Mouse (Mus musculus) ES-CJ7 (cell line): ENCODE measurements around the gene Fam178b.
A peak's percentile ranks its signal among the peaks of the same experiment; 100 is the strongest.

Experiments
- DNase-seq: peaks from one replicate; pipeline ENCODE4 v3.0.0; 2011; ENCODE audit warnings: low read depth, low spot score

Fam178b gene

DNA sequence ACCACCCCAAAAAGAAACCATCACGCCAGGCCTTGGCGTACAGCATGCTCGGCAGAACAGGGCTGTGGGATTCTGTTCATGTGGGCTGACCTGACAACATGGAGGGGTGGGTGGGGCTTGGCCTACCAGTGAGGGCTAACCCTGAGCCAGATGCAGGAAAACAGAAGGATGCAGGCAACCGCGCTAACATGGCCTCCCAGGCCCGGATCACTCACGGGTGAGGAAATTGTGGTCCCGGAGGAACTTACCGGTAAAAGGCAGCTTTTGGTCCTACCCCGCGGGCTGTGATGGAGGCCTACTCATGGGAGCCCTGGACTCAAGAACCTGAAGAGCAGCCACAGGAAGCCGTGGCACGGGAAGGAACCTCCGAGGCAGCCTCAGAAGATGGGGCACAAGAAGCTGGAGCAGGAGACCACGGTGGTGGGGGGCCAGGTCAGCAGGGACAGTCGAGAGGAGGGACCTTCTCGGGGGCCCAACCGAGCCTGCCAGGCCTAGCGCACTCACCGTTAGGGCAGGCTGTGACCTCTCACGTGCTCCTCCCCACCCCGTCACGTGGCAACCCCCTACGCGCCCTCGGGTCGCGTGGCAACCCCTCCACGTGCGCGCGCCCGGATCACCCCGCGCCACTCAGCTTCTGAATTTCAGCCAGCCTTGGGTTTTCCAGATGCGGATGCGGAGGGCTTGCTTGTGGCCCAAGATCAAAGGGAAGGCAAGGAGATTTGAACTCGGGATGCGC lies at the start of gene Fam178b:
Gene Fam178b (minus strand): TSS at position 564 of the 736 bp plus-strand sequence.
- DNase-seq, result peak; percentile 75

DNA sequence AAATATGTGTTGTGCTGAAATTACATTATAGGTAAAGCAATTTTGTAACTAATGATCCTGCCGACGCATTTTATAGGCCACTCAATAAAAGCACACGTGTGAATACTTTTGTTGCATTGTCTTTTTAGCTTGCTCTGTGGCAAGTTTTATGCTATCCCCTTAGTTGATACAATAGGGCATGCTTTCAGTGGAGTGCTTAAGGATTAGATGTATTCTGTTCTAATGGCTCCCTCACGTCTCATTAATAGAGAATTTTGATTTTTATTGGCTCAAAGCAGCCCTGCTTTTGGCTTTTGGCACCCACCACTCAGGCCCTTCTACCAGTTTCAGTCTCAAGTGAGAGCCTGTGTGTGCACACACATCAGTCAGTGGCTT lies 41.1 kb upstream of the Fam178b start:
- DNase-seq, result no peak

DNA sequence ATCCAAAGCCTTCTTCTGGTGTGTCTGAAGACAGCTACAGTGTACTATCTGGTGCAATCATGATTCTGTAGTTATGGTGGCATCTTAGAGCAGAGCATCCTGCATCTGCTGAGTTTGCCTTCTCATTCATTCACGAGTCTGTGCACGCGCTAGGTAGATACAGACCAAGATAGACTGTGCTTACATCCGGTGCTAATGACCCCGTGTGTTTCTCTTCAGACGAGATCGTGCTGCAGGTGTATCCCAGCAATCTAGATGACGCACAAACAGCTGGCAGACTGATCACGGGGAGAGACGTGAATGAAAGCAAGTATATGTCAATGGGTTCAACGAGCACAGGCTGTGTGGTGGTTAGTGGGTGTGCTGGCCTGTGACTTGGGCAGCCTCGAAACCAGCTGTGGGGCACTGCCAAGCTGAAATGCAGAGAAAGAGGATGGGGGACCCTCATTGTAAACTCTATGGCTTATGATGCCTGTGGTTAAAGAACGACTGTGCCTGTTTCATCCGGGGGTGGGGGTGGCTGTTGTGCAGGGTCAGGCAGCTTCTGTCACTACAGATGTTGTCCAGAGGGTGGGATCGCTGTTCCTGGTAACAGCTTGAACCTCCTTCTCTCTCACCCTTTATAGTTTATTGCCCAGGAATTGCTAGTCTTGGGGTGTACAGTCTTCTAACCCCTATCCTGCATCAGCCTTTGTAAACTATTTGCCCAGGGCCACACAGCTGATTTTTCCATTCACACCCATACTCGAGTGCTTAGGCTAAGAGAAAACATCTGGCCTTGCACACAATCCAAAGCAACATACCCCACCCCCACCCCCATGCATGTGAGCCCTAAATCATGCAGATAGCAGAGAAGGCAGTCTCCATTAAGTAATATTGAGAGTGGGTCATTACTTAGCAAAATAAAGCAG lies 40.4 kb upstream of the Fam178b start:
- no peak for DNase-seq

DNA sequence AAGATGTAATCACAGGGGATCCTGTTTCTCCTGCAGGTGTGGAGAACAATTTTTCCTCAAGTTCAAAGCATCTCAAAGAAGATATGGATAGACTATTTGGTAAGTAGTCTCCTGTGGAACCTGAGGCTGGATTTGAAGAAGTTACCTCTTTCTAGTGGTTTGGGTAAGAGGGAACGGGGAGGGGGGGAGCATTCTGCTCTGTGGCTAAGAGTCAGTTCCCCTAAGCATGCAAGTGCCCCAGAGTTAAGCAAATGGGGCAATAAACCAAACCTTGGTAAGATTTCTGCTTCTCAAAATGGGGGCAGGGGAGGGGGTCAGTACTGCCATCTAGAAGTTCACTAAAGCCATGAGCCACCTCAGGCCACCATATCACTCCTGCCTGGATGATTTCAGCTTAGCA lies 35.8 kb upstream of the Fam178b start:
- no peak for DNase-seq

DNA sequence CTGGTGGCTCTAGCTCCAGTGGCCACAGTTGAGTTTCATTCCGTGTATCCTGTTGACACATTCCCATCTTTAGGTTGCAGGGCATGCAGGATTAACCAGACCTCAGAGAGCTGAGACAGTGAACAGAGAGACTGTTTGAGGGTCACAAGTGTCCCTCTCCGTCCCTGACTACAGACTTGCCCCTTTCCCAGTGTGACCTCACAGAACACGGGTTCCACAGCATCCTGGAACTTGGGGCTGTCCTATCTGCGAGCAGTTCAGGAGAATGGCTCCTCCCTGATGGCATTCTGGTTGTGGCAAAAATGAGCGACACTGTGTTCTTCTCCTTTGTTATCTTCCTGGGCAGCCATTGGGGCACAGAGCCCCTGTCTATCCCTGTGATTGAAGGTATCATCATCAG lies 31.3 kb upstream of the Fam178b start, which contains the start of gene Actr1b:
Gene Actr1b (minus strand): TSS at position 112 of the 400 bp plus-strand sequence.
- DNase-seq, result no peak

DNA sequence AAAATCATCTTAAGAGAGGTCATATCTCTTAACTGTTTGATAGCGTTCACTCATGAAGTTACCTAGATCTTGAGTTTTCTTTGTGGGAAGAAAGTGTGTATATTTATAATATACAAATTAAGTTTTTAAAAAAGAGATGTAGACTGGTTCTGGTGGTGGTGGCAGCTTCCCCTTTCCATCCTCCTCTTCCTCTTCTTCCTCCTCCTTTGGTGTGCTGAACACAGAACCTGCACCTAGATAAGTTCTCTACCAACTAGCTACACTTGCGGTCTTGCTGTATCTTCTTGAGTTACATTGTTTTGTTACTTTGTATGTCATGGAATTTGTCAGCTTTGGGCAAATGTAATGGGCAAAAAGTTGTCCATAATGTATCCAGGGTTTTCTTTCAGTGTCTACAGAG lies 28.1 kb upstream of the Fam178b start:
- DNase-seq, result no peak

DNA sequence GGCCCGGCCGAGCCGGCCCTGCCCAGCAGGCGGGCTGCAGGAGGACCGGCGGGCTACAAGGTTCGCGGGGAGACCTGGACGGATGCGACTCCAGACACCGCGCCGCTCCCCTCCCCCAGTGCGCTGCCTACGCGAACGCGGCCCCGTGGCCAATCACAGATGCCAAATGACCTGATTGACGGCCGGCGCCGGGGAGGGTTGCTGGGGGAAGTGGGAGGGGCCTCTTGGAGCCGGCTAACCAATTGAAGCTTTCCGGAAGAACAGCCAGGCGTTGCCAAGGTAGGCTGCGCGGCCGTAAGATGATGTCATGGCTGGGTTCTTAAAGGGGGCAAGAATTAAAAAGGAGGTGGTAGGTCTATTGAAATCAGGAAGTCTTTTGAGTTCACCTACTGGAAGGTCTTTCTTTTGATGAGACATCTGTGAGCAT lies 26.9 kb upstream of the Fam178b start, which contains the start of gene 4933424G06Rik:
Gene 4933424G06Rik (plus strand): TSS at position 296 of the 427 bp plus-strand sequence.
- DNase-seq, result peak; percentile 98

DNA sequence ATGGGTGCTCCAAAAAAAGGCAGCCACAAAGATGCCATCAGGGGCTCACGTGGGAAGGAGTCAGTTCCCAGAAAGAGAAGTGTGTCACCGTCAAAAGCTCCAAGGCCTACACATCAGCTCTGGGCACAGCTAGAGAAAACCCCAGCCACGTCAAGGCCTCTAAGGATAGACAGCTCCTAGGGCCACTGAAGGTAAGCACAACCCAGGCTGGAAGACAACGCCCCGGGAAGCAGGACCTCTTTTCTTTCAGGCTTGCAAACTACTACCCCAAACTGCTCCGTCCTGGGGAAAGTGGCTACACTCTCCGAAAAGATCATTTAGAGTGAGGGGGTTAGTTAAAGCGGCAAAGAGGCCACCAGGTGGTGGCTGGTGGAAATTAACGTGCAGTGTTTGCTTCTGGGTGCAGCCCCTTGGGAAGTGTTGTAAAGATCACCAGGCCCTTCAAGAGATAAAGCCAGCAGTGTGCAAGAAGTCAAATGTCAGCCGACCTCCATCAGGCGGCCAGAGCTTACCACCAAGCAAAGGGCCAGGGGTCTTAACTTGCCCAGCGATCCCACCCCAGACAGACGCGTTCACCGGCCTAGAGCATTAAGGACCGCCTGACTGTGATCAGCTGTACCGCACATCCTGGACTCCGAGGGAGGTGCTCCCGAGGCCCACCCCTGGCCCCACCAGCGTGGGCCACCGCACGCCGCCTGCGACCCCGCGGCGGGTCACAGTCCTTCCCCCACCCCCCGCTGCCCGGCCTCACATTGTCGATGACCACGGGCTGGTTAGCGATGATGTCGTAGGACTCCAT lies 26.3 kb upstream of the Fam178b start:
- DNase-seq, result peak; percentile 65

DNA sequence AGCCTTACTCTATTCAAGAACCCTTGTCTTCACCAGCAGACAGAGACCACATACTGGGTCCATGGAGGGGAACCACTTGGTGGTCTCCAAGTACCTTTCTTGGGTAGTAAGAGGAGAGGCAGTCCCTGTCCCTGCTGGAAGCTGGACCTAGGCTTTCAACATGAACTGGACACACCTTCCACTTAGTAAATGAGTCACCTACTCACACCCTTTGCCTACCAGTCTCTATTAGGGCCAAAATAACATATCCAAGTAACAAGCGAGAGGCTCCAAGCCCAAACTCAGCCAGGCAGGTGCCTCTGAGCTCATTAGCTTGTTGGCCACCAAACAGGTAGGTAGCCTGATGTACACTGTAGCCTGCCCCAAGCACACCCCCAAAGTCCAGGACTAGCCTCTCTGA lies 25.6 kb upstream of the Fam178b start:
- no peak for DNase-seq

DNA sequence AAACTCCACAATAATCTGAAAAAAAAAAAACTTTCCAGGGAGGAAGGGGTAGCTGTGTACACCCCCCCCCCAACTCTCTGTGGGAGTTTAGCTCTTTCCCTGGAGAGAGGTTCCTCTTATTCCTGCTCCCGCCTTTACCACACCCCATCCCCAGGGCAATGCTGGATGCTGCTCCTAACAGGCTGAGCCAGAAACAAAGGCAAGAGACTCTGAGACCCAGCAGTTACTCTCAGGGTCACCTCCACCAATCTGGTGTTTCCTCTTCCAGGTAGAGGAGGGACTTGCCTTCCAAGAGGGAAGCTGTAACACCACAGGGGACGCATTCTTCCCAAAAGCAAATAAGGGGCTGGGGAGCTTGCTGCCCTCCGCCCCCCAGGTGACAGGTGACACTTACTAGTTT lies 24.8 kb upstream of the Fam178b start:
- DNase-seq, result peak; percentile 92

DNA sequence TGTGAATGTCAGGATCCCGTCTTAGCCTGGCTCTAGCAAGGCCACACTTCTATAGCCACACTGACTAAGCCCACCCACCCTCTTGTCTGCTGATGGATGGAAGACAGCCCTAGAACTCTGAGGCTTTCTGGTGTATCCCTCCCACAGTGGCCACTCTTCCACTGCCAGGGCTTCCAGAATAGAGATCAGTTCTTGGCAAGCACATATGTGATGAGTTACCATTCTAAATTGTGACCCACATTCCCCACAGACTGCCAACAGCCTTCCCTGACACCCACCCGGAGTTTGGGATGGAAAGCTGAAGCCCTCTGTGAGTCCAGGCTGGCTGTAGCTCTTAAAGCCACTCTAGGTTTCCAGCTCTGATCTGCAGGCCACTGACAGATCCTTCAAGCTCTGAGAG lies 24.2 kb upstream of the Fam178b start:
- DNase-seq, result no peak

DNA sequence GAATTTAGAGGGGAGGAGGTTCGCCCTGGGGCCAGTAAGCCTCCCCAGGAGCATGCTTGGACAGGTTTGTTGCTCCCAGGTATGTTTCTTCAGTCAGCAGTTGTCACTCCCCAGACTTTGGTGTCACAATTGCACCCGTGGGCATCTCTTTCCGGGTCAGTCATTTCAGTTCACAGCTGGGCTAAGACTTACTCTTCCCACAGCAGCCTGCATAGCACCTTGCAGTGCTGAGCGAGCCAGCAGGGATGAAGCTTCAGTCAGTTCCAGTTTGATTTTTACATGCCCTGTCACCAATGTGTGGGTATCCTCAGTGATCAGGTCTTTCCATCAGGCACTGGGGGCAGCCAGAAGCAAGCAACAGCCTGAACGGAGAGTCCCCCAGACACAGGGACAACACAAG lies 14.0 kb upstream of the Fam178b start:
- no peak for DNase-seq

DNA sequence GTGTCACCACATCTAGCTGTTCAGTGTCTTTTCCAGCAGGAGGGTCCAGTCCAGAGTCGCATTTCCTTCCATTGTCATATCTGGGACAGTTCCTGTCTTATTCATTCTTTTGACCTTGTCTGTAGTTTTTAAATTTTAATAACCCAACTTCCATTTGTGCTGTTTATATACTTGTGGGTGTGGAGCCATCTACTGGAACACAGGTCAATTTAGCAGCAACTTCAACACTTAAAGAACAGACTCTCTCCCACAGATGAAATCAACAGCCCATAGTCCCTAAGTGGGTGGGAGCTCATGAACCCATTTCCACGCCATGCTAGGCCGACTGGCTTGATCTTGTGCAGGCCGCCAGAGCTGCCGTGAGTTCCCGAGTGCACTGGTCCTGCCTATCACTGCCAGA lies 13.4 kb upstream of the Fam178b start:
- no peak for DNase-seq

DNA sequence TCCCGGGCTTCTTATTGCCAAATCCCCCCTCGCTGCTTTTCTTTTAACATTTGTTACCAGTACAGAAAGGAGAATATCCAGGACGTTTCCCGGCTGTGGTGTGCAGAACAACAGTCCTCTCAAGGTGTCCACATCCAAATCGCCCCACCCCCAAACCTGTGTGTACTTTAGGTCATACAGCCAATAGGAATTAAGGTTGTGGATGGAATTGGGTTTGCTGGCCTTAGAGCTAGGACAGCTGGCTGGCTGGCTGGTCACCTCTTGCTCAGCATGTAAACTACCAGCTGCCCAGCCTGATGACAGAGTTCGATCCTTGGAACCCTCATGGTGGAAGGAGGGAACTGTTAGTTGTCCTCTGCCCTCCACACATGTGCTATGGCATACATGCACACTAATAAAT lies 11.9 kb upstream of the Fam178b start:
- DNase-seq, result no peak

DNA sequence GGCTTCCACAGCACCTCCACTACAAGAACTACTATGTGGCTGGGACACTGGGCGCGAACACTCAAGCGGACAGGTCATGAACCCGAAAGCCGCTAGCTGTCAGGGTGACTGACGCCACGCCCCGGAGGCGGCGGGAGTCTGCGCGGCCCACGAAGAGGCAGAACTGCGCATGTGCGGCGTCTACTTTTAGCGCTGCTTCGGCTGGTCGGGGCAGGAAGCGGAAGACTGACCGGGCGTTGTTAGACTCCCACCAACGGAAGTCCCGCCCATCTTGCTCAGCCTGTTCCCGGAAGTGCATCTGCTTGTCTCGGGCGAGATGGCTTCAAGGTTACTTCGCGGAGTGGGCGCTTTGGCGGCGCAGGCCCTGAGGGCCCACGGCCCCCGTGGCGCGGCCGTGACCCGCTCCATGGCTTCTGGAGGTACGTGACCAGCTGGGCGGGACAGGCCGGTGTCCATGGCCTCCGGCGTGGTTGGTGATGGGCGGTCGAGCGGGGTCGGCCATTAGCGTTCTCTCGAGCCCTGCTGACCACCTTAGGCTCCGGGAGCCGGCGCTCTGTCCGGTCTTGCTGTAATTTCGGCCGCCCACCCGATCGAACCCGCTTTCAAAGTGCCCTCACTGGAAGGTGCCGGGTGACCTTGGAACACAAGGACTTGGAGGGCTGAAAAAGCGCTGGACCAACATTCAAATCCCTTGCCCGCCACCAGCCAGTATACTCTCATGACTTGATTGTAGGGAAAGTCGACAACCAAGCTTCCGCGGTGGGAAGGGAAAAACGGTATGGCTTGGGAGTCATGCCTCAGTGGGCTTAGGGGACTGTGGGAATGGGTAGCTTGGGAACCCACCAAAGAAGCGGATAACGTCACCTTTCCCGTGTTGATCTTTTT lies 8.5 kb upstream of the Fam178b start, which contains the start of gene Cox5b:
Gene Cox5b (plus strand): TSS at position 179 of the 885 bp plus-strand sequence.
- DNase-seq, result peak; percentile 99

DNA sequence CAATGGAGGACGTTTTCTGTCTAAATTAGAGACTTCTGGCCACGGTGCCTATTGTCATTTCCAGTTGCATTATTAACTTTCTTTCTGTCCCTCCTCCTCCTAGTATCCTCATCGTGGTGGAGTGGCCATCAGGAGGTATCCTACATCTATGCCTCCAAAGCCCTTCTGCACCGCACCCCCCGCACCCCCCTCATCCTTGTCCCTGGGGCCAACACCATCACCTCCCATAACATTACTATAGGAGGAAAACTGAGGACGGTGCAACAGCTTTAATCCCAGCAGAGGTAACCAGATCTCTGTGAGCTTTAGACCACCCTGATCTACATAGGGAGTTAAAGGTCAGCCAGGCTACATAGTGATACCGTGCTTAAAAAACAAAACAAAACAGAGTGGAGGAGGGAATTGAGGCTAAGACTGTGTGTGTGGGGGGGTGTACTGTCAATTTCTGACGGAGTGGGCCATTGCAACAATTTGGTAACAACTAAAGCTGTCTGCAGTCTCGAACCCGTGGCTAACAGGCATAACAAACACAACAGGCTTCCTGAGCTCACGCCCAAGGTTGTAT lies 7.8 kb upstream of the Fam178b start:
- no peak for DNase-seq

DNA sequence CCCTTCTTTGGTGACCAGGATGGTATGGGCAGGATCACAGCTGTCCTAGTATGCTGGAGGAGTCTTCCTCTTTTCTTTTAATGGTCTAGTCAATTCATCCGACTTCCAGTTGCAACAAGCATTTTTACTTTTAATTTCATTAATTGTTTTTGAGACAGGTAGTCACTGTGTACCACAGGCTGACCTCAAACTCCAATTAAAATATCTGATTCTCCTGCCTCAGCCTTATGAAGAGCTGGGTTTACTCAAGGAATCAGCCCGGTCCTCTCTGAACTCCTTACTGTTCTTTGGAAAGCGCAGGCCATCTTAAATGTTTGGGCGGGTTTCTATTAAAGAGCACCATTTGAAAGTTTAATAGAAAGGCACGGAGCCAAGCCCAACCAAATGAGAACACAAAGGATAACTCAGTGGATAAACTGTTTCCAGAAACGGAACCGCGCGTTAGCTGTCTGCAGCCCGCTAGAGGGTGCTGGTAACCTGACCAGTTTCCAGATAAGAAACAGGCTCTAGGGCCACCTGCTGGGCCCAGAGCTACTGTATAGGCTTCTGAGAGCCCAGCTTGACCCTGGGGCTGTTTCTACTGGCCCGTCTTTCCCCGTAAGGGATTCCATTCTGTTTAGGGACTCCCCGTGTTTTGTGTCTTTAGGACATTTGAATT lies 956 bp upstream of the Fam178b start:
- DNase-seq, result peak; percentile 93

DNA sequence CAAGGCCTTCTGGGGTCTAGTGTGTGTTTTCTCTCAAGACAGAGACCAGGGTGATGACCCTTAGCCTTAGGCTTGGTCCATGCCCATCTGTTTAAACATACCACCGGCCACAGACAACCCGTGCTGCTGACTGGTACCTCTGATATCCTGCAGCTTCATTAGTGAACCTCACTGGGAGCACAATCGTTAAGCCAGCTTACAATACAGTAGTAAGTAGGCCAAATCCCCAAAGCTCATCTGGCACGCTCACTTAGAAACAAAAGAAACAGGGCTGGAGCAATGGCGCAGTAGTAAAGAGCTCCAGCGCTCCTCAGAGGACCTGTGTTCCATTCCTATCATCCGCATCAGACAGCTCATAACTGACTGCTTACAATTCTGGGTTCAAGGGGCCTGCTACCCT lies 2.1 kb downstream of the Fam178b start:
- no peak for DNase-seq

DNA sequence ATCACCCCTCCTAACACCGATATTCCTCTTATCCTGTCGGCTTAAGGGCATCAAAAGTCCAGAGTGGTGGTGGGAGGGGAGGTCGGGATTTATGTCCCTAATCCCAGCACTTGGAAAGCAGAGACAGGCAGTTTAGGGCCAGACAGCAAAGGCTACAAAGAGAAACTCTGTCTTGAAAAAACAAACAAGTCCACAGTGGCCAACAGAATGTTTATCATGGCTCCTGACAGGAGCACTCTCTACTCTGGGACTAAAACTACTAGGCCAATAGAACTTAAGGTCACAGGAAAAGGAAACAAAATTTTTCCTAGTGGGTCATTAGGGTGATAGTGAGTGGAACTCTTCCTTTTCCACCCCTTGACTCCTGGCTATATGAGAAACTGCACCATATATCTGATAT lies 8.0 kb downstream of the Fam178b start:
- no peak for DNase-seq
